Mouse (Mus musculus) kidney, postnatal 0 days (tissue): Measurements from ENCODE around the gene Tmie. TPM values are rescaled to one million over a fixed set of nuclear protein-coding genes. Genes with fewer than 3 reads are reported as not detected.

Source experiments
- ATAC-seq: fragments of 200-750 bp; cut with Nextera tagmentation; replicated peaks from 2 replicates; pipeline ENCODE4 v1.8.0; 2017; ENCODE audit warnings: low read depth, moderate number of reproducible peaks, moderate TSS enrichment, moderate library complexity; ENCODE audit not compliant: low FRiP score
- DNase-seq: peaks from one replicate; pipeline ENCODE4 v3.0.0-alpha.2; 2016; ENCODE audit warnings: low spot score
- H3K27ac ChIP-seq: fragments of 300-500 bp; sonication (generic); 2 replicates; pipeline ENCODE4 v1.5.1; 2014; ENCODE audit warnings: mild to moderate bottlenecking
- H3K27me3 ChIP-seq: fragments of 300-500 bp; sonication (generic); 2 replicates; pipeline ENCODE4 v1.6.1; 2014; ENCODE audit warnings: low read length, mixed read lengths; ENCODE audit not compliant: insufficient read depth
- H3K36me3 ChIP-seq: fragments of 300-500 bp; sonication (generic); 2 replicates; pipeline ENCODE4 v1.6.1; 2014; ENCODE audit warnings: low read length, mixed read lengths; ENCODE audit not compliant: insufficient read depth
- H3K4me1 ChIP-seq: fragments of 300-500 bp; sonication (generic); replicated peaks from 2 replicates; pipeline ENCODE4 v1.6.1; 2014; ENCODE audit warnings: antibody characterized with exemption, low read length, mixed read lengths; ENCODE audit not compliant: insufficient read depth
- H3K4me2 ChIP-seq: fragments of 300-500 bp; sonication (generic); 2 replicates; pipeline ENCODE4 v1.6.1; 2014; ENCODE audit warnings: mild to moderate bottlenecking, low read length, moderate library complexity, mixed read lengths
- H3K4me3 ChIP-seq: fragments of 300-500 bp; sonication (generic); replicated peaks from 2 replicates; pipeline ENCODE4 v1.5.1; 2014; ENCODE audit warnings: low read depth, low read length
- H3K9ac ChIP-seq: fragments of 300-500 bp; sonication (generic); 2 replicates; pipeline ENCODE4 v1.6.1; 2014; ENCODE audit warnings: low read depth, low read length
- H3K9me3 ChIP-seq: fragments of 300-500 bp; sonication (generic); replicated peaks from 2 replicates; pipeline ENCODE4 v1.6.1; 2016; ENCODE audit warnings: low read length, inconsistent platforms, mixed read lengths
- CTCF ChIP-seq: IDR thresholded peaks from 2 replicates; pipeline ENCODE4 v1.5.1; 2016; ENCODE audit warnings: antibody characterized with exemption, low read depth, mild to moderate bottlenecking, moderate library complexity
- WGBS: fragments of 180-500 bp; shearing (Covaris S2); extraction: QIAGEN DNeasy Blood & Tissue Kit; methylation state at CpG from one replicate; pipeline ENCODE4 v1.1.7; 2014; 5-methylcytosine and 5-hydroxymethylcytosine counted together
- polyA plus RNA-seq: library from polyadenylated mRNA; unstranded; fragments of >200 nt; fragmentation: Nextera tagmentation; extraction: Ambion mirVana; gene quantifications from 2 replicates; pipeline ENCODE4 v1.2.1, GENCODE M21; 2015

Gene Tmie
- polyA plus RNA-seq, 1 experiment from 2014 or later = 2.3 TPM

DNA sequence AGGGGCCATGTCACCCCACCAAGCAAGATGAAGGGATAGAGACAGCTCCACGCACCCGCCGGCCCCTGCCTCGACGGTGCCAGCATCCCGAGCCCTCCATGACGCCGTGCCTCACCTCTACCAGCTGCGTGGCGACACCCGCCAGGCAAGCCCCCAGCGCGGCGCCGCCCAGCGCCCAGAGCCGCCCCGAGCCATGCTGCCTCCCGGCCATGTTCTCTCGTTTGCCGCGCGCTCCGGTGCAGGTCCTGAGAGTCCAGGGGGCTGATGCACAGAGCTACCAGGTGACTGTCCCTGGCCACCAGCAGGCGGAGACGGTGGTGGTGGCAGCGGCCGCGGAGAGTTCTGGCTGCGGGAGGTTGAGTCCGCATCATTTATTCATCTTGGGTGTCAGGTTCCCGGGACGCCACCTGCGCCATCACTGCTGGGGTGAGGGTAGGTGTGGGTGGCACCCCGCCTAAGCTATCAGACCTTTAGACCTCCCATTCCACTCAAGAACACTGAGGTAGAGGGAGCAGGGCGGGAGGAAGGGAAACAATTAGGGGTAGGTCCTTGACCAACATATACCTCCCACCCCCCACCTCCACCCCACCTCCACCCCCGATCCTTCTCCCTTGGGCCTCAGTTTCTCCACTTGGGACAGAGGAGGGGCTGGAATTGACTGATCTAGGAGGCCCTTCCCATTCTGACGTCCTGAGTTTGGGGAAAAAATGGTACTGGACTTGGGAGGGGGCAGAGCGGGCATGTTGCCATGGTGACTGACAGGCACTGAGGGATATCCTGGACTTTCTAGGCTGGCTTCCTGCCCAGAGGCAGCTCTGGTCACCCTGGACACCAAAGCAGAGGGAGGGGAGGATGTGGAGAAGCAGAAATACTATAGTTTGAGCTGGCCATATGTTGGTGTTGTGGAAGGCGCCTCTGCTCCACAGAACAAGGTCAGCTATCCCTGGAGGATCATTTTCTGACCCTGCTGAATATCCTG, 5.9 kb downstream of the Tmie start:
- Histone ChIP-seq H3K9ac (peak overlapping the region; percentile 44; the same call in 1 of the 2 replicates), H3K27ac (no peak overlapping the region), H3K4me2 (peak overlapping the region; percentile 51), H3K4me3 (peak overlapping the region; percentile 21), H3K27me3 (no peaks in the 10 kb centered on the region), H3K4me1 (0 out of 2 replicates have a peak, but pooled peaks cover 6% of the 10 kb centered on the region), H3K36me3 (no peaks in the 10 kb centered on the region), H3K9me3 (no peaks in the 10 kb centered on the region)
- WGBS = 9% methylated on average over 40 of the region's 40 CpGs
- ATAC-seq = peak; percentile 19; the same call in 1 of the 2 replicates
- DNase-seq = peak; percentile 68
- TF ChIP-seq CTCF = peak; percentile 29; the same call in 1 of the 2 replicates

GRCm38 (mm10) chr9:110871030-110871429, 8.9 kb downstream of the Tmie start:
- H3K4me1 ChIP-seq = 0 out of 2 replicates have a peak, but pooled peaks cover 6% of the 10 kb centered on the region
- no peak for ATAC-seq
- WGBS = 20% methylated on average over 7 of the region's 7 CpGs
- H3K9me3 ChIP-seq = no peaks in the 10 kb centered on the region
- H3K4me2 ChIP-seq = no peak overlapping the region
- H3K9ac ChIP-seq = no peak overlapping the region
- DNase-seq = peak; percentile 59
- no peaks in the 10 kb centered on the region for H3K36me3 ChIP-seq
- no peaks in the 10 kb centered on the region for H3K27me3 ChIP-seq
- TF ChIP-seq CTCF = peak; percentile 81
- H3K27ac ChIP-seq = no peak overlapping the region
- no peak overlapping the region for H3K4me3 ChIP-seq

DNA sequence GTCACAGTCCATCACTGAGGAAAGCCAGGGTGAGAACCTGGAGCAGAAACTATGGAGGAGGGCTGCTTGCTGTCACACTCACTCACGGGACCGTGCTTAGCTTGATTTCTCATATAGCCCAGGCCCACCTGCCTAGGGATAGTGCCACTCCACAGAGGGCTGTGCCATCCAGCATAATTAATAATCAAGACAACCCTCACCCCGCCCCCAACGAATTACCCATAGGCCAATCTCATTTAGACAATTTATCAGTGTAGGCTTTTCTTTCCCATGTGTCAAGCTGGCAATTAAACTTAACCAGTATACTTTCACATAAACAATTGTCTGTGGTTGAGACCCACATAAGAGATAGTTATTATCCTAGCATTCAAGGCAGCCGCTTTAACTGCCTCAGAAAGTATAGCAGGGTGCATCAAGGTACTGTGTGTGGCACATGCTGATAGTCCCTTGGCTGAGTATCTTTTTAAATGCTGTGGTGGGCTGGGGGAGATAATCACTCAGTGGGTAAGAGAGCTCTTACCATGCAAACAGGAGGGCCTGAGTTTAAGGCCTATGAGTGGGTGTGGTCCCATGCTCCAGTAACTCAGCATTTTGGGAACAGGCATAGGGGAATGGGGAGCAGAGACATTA, 20.8 kb downstream of the Tmie start:
- H3K4me3 ChIP-seq = no peak overlapping the region
- H3K27me3 ChIP-seq = no peaks in the 10 kb centered on the region
- WGBS = 77% methylated on average over 5 of the region's 5 CpGs
- no peak overlapping the region for H3K27ac ChIP-seq
- no peak for TF ChIP-seq CTCF
- H3K9me3 ChIP-seq = no peaks in the 10 kb centered on the region
- H3K4me2 ChIP-seq = no peak overlapping the region
- no peak overlapping the region for H3K9ac ChIP-seq
- no peak for DNase-seq
- no peak for ATAC-seq
- no peaks in the 10 kb centered on the region for H3K36me3 ChIP-seq
- H3K4me1 ChIP-seq = no peaks in the 10 kb centered on the region

DNA sequence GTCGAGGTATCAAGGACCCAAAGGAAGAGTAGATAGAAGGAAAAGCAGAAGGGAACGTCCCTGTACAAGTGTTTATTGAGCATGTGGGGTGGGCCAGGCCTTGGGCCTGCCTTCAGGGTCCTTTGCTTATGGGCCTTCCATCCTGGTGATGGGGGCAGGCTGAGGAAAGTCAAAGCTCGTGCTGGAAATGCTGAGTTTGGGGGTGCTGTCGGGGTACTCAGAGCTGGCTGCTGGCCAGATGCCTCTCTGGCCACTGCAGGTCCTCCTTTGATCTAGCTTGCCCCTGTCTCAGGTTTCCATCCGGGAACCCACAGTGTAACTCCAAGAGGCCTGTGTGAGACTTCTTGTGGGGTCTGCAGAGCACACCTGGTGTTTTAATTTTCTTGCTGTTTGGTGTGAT, 21.4 kb downstream of the Tmie start:
- no peak overlapping the region for H3K4me2 ChIP-seq

DNA sequence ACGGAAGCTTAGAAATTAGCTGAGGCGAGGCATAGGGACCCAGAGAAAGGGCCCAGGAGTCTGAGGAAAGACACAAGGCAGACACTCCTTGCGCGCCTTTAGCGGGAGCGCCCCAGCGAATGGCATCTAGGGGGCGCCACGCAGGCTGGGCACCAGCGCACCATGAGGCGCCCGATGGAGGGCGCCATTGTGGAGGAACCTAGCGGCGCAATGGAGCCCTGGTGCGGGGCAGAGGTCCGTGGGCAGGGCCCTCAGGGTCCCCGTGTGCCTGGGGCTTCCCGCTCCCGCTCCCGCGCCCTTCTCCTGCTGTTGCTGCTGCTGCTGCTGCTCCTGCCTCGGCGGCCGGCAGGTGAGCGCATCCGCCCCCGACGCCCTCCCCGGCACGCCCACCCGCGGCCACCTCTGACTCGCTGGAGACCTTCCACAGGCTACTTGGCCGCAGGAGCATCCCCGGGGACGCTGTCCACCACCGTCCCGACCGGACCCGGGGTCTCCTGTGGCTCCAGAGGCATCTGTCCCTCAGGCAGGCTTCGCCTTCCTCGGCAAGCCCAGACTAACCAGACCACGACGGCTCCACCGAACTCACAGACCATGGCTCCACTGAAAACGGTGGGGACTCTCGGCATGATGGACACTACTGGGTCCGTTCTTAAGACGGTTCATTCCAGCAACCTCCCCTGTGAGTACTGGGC, 22.0 kb downstream of the Tmie start, which contains the start of gene Prss50:
Gene Prss50 (plus strand): TSS at position 187 of the 692 bp plus-strand sequence.
- DNase-seq (no peak), ATAC-seq (0 out of 2 replicates have a peak, but pooled peaks have one; percentile 25)
- 10% methylated on average over 47 of the region's 50 CpGs for WGBS
- Histone ChIP-seq H3K9ac (no peak within 1 kb of the TSS), H3K4me1 (no peaks in the 10 kb centered on the region), H3K9me3 (no peaks in the 10 kb centered on the region), H3K4me2 (peak within 1 kb of the TSS; percentile 46), H3K36me3 (no peaks in the 10 kb centered on the region), H3K27me3 (no peaks in the 10 kb centered on the region), H3K27ac (no peak within 1 kb of the TSS), H3K4me3 (0 out of 2 replicates have a peak within 1 kb of the TSS, but pooled peaks have one; percentile 8)
- peak; percentile 64 for TF ChIP-seq CTCF

More for the DNA sequence above, 21.4 kb downstream of the Tmie start:
- no peak overlapping the region for H3K9ac ChIP-seq
- H3K27ac ChIP-seq = no peak overlapping the region
- H3K36me3 ChIP-seq = no peaks in the 10 kb centered on the region
- no peak for ATAC-seq
- no peaks in the 10 kb centered on the region for H3K27me3 ChIP-seq
- no peak for DNase-seq
- no peaks in the 10 kb centered on the region for H3K4me1 ChIP-seq
- TF ChIP-seq CTCF = no peak
- no peaks in the 10 kb centered on the region for H3K9me3 ChIP-seq
- 37% methylated on average over 5 of the region's 5 CpGs for WGBS
- no peak overlapping the region for H3K4me3 ChIP-seq

- Histone ChIP-seq H3K27me3 (no peaks in the 10 kb centered on the region), H3K27ac (no peak overlapping the region), H3K4me2 (no peak overlapping the region), H3K9me3 (no peaks in the 10 kb centered on the region), H3K36me3 (no peaks in the 10 kb centered on the region), H3K4me1 (no peaks in the 10 kb centered on the region), H3K9ac (no peak overlapping the region), H3K4me3 (no peak overlapping the region)
- DNase-seq (no peak), ATAC-seq (no peak)
- TF ChIP-seq CTCF = no peak
- 34% methylated on average over 4 of the region's 4 CpGs for WGBS
These were observed 23.0 kb downstream of the Tmie start for GRCm38 (mm10) chr9:110856920-110857319.
